Mouse (Mus musculus) spleen, embryonic (tissue): ENCODE results near the gene Zfp618.

Source experiments
- CTCF ChIA-PET: fragments of 350-600 bp; sonication (Branson Sonifier 250); formaldehyde crosslinking; loops from one replicate; lab custom pipeline; 2022; lab: Charles Lee

The Zfp618 gene

DNA sequence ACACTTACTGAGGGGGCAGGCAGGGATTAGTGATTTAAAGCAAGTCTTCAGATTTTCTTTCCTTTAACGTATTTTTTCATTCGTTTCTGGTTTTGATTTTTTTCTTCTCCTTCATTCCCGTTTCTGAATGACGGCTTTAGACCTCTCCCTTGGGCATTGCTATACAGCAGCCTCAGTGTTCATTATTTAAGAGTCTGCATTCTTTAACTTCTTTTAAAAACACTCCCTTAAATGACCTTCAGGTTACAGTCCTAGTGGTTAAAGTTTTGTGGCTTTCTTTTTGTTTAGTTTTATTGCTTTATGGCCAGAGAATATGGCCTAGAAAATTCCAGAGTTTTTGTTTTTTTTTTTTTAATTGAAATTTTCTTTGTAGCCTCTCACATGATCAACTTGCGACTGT, 64.8 kb downstream of the Zfp618 start:
- CTCF ChIA-PET: no interaction called here

DNA sequence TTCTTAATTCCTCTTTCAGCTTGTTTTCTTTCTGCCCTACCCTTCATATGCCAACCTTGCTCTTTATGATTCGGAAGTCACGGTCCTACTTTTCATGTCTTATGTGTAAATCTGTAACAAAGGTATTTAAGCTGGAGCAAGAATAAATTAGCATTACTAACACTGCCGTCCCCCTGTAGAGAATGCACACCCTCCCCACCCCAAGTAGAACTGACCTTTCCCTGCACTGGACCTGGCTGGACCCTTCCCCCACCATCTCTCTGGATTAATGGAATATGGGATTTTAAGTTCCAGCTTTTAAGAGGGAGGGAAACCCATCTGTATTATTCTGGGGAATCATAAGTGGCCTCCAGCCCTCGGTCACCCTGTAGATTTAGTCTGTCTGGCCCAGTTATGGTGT, 65.9 kb downstream of the Zfp618 start:
- CTCF ChIA-PET: no interaction called here

DNA sequence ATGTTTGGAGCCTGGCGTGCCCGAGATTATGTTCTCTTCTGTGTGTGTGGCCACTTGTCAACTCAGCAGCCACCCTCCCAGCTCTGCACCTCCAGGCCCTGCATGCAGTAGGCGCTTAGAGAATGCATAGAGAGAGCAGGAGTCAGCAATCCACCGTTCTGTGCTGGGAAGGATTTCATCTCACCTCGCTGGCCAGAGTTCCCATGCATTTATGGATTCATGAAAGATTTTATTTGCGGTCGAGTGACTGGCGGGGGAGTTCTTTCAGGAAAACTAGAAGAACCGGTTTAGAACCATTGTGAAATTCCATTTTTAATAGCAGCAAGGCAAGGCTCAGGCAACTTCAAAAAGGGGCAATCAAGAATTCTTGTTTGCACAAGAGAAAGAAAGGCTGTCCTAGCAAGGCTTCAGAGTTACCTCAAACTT, 67.2 kb downstream of the Zfp618 start:
- CTCF ChIA-PET: no interaction called here

DNA sequence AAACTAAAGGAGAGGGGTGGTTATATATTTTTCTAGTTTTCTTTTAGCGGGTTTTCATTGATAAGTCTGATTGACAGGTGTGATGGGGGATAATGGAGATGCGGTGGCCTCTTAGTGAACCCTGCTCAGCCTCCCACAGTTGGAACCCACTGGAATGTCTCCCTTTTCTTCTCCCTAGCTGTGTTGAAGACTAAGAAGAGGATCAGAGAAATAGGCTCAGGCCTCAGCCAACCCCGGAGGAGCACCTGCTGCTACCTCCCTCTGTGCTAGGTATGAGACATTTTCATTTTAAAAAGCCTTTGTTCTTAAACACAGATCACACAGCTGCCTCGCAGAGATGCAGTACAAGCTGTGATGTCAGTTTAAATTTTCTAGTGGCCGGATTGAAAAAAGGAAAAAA, 68.4 kb downstream of the Zfp618 start:
- CTCF ChIA-PET: no interaction called here

DNA sequence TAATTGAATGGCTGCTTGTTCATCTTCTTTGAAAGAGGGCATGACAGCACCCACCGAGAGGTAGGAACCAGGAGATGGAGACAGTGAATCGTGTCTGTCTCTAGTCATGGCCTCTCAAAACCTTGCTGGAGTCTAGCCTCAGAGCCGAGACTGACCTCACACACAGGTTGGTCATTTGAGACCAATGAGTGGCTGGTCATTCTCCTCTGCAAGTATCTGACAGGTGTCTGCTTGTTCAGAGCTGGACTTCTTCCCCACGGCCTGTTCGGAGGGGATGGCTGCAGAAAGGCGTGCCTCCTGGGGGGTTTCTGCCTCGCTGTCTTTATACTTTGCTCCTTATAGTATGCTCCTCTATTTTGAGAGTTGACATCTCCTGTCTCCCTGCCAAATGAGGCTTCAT, 70.6 kb downstream of the Zfp618 start:
- CTCF ChIA-PET: no interaction called here

DNA sequence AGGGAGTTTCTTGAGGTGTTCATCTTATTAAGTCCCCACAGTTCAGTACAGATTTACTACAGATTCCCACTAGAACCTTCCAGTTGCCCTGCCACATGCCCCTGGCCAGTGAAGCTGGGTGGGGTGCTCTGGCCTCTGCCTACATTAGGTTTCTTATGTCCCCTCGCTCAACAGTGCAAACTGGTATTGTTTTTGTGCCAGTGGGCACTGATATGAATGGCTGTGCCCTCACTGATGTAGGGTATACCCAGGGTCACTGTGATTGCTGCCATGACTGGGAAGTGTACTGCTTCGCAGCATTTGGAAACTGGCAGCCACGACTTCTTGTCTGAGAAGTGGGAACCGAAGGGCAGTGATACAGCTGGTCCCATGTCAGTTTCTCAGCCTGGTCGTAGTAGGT, 71.4 kb downstream of the Zfp618 start:
- CTCF ChIA-PET: no interaction called here

DNA sequence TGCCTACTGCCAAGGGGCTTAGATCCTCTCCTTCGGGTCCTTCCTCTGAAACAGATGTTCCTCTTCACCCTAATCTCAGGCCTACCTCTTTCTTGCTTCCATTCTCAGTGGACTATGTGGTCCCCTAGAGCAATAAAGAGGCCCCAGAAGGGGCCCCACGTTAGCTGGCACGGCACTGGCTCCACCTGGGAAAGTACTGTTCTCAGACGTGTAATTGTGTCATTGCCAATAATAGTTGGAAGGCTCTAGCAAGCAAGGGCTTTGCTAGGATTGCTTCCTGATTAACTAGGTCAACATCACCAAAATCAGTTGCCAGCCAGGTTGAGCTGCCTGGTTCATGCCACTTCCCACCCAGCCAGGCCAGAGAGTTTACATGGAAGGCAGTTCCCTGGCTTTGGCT, 72.2 kb downstream of the Zfp618 start:
- CTCF ChIA-PET: no interaction called here

DNA sequence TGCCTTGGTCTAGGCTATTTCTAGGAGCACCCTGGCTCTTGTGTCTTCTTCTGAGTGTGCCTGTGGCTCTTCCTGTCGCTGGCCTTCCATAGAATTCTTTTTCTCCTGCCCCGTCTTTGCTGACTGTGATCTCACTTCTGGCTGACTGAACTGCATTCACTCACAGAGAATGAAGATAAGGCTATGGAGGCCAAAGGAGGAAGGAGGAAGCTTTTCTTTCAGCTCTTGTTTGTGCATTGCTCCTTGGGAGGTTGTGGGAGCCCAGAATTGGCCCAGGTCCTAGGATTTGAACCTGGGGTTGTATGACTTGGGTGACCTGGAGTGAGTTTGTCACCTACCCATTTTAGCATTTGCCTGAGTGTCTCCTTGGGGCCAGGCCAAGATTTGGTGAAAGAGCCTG, 72.9 kb downstream of the Zfp618 start:
- CTCF ChIA-PET: no interaction called here

DNA sequence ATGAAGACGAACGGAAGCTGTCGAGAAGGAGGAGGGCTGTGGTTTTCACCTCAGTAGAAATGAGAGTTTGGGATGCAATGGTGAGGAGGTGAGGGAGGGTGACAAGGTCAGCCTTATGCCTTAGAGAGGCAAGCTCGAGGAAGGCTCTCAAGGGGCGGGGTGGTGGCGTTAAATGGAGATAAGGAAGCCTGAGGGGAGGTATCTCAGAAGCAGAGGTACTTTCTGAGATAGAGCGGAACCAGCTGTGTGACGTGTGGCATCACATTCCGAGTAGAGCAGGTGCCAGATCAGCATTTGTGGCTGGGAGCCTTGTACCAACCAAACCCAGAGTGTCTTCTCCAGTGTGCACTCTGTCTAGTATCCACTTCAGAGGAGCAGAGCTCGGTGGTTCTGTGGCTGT, 73.6 kb downstream of the Zfp618 start:
- CTCF ChIA-PET: no interaction called here

DNA sequence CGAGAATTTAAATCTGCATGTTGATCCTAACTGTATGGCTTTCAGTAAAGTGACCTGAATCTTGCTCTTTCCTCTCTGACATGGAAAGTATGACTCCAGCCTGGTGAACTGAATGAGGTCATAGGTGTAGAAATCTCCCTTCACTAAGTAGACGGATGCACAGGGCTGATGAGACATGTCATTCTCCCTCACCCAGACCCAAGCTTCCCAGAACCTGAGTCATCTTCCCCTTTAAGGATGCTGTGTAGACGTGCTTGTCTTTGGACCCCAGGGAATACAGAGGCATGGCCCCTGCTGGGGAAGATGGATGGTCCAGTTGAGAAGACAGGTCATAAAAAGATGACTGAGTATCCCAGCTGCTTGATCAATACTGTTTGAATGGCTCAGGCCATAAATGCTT, 83.2 kb downstream of the Zfp618 start:
- CTCF ChIA-PET: no interaction called here

DNA sequence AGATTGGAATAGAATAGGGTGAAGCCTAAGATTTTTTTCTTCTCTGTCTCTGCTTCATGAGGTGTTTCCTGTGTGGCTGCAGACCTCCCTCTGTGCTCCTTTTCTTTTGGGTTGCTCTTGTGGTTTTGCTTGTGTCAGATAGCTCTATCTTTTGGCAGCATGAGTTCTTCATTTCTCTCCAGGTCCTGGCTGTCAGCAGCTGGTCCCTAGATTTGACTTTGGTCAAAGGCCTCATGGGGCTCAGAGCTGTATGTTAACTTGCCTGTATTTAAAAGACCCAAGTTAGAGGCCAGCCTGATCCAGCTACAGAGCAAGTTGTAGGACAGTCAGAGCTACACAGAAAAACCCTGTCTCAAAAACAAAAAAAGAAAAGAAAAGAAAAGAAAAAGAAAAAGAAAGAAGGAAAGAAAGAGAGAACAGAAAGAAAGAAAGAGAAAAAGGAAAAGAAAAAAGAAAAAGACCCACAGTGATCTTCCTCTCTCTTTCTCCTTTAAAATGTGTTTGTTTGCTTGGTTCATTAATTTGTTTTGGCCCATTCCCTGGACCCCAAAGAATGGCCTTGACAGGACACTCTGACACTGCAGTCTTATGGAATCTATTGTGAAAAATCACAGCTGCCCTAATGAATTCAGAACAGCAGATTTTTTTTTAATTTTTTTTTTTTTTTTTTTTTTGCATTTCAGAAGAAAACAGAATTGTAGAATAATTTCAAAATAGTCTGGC, 84.4 kb downstream of the Zfp618 start:
- CTCF ChIA-PET: no interaction called here

DNA sequence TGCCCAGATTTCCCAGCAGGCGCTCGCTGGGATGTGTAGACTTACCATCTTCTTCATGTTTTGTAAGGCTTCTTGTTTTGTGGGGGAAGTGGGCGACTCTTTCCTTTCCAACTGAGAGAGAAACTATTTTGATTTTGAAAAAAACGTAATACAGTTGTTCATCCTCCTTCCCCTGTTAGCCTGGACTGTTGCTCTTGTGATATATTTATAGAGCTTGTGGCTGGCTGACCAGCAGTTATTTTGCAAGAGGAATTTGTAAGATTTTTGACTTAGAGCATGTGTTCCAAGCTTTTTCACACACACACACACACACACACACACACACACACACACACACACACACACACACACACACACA, 84.9 kb downstream of the Zfp618 start:
- CTCF ChIA-PET: no interaction called here

DNA sequence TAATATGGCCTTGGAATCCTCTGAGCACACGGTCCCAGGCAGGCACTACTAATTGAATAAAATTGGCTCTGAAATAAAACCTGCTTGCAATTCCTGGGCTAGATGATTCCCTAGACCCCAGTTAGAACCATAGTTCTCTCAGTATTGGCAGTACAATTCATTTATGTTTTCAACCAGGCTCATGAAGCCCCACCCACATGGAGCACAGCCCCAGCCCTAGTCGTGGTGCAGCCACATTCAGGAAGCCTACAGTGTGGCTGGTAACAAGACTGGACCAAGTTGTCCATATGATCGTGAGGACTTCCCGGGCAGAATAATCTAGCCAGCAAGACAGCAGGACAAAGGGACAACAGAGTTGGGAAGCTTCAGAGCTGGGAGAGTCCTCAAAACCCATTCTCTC, 85.6 kb downstream of the Zfp618 start:
- CTCF ChIA-PET: no interaction called here

DNA sequence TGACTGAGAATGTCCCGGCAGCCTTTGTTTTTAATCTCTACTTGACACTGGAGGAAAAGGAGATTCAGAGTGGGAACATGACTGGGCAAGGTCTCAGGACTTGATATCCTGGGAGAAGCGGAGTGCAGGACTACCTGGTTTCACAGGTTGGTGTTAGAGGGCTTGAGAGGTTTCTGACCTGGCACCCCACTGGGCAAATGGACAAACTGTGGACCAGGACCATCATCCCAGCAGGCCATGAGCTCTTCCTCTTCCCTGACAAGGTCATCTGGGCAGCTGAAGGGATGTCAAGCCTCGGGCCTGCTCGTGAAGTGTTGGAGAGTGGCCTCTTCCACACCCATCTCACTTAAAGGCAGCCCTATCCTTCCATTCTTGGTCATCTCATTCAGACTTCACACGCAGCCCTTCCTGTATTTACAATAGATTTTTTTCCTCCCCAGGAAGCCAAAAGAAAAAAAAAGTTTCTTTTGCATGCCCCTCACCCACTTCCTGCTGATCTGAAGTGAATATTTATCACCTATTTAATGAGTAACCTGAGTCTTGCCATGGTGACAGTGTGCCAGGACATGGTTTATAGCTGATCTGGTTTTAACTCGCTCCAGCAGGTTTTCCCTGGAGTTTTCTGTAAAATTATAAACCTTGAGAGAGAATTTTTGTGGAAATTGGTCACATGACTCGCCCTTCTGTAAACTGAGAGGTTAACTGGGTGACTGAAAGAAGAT, 86.7 kb downstream of the Zfp618 start:
- CTCF ChIA-PET: no interaction called here

DNA sequence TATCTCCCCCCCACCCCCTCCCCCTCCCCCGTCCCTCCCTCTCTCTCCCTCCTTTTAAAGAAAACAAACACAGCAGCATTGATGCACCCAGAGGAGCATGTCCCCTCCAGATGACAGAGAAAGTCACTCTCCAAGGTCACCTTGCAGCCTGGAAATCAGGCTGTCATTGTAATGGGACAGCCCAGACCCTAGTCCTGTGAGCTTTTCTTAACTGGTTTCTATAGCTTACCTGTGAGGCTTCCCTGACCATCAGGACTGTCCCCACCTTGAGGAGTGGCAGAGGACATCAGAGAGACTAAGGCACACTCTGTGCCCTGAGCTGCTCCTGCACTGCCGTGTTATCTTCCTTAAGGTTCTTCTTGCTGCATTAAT, 87.3 kb downstream of the Zfp618 start:
- CTCF ChIA-PET: no interaction called here

DNA sequence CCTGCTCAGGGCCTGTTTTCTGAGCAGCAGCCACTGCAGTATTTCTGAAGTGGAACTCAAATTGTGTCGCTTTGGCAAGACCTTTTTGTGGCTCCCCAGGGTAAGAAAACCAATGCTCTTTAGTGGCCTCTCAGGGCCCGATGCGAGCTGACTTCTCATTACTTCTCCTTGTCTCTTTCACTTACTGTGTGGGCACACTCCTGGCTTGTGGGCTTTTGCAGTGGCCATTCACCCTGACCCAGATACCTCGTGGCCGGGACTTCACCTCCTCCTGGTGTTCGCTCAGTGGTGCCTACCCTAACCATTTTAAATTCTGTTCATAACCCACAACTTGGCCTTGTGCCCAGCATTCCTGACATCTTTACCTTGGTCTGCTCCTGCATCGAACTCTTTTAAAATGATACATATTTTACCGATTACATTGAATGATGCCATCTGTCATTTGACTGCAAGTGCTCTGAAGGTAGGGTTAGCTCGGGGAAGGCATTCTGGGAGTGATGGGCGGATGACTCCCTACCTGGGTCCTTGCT, 89.9 kb downstream of the Zfp618 start:
- CTCF ChIA-PET: no interaction called here

DNA sequence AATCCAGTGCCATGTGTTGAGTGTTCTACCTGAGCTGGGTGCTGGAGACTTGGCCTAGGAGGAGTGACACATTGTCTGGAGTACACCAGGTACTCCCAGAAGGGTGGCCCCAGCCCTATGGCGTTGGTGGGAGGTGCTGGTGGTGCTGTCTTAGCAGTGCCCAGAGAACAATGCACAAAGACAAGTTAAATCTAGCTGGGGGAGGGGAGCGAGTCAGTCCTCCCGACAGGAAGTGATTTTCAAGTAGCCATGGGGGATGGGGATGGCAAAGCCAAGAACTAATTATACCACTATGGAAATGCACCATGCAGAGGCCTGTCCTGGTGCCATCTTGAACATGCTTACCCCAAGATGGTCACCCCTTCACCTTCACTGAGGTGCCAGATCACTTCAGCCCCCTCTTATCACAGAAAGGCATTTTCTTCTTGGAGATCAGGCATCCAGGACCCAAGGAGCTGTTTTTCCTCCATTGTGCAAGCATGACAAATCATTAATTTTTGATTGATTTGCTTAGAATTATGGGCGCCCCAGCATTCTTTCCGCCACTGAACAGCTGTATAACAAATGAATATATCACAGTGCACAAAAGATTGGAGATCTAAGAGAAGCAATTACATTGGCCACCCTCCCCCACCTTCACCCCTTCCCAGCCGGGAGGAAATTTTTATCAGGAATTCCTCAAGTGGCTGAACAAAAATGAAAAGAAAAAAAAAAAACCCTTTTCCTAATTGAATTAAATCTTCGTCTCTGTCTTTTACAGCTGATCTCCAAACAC, 91.5 kb downstream of the Zfp618 start:
- CTCF ChIA-PET: no interaction called here

DNA sequence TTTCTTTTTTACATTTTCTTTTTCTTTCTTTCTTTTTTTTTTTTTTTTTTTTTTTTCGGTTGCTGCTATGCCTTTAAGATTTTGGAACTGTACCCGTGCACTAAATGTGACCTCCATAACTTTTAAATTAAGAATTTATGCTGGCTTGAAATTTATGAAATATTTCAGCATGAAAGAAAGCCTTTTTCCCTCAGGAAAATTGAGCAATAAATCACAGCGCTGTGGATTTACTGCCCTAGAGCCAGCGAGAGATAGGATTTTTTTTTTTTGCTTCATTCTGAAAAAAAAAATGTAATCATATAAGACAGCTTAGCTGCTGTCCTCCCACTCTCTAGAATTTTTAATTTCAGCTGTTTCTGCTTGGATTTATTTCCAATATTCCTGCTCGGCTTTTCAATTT, 92.2 kb downstream of the Zfp618 start:
- CTCF ChIA-PET: no interaction called here

DNA sequence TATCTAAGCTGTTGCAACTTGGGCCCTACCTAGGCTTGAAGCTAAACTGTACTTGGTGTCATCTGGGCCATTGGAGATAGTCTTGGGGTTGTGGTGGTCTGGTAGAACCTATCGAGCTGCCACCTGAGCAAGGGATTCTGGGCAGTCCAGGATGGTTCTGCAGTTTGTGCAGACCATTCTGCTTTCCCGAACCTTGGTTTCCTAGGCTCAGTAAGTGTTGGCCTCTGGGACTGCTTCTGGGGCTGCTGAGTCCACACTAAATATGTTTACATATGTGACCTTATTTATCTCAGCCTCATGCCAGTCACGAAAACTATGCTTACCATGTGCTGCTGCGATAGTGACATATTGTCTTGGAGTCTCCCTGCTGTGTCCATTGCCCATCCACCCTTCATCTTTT, 93.3 kb downstream of the Zfp618 start:
- CTCF ChIA-PET: no interaction called here

DNA sequence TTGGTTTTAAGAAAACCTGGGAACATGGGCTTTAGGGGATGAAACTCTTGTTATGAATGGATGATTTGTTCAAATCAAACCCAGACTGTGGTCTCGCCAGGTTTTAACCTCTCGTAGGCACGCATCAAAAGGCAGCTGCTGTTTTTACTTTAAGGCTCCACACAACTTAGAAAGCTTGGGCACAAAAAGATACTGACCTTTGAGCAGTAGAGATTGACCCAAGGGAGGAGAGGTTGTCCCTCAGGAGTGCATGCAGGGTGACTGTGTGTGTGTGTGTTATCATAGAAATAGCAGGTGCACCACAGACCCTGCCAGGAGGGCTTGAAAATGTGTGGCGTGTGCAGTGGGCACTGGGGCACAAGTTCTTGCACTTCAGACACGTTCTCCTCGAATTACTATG, 95.0 kb downstream of the Zfp618 start:
- CTCF ChIA-PET: no interaction called here

DNA sequence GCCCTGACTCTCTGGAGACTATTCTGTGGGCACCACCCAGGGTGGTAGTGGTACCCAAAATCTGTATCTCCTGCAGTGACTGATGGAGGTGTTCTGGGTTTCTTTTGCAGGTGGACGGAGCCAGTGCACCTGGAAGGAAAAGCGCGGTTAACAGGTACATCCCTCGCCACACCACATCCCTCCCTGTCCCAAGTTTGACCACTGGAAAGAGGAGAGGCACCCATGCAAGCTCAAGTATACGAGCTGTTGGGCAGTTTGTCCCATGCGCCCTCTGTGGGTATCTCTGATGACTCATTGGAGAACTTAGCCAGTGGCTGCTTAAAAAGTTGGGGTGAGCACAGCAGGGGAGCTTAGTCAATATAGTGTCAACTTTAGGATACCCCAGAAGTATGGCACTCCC, 96.0 kb downstream of the Zfp618 start:
- CTCF ChIA-PET: no interaction called here

DNA sequence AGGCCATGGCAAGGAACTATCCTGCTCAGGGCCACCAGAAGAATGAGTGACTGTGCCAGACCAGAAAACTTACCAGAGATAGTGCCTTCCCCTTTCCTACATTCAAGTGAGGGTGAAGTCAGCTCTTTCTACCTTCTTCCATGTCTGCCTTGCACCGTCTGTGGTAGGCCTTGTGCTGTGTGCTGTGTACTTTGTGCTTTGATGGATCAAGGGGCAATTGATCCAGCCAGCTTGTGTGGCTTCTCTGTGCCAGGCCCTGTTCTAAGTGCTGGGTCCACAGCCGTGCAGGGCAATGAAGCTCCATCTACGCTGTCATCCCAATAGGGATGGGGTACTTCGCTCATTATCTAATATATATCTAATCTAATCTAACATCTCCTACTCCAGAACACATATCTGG, 98.0 kb downstream of the Zfp618 start:
- CTCF ChIA-PET: no interaction called here

DNA sequence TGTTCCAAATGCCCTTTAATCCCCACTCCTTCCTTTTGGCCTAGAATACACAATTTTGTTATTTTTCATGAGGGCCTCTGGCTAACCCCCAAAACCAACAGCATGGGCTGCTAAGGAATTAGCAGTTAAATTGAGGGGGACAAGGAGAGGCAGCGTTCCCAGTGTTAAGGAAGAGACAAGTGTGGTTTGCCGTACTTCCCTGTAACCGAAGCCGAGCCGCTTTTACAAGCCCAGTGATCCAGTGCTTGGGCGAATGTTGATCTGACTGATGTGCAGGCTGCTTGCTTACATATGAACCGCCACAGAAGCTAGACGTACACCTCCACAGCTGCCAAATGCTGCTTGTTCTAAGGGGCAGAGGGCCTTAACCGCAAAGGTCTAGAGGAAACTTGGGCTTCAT, 99.5 kb downstream of the Zfp618 start:
- CTCF ChIA-PET: no interaction called here
